ENCODE assay signal across 10 mouse cellular contexts in genomic region chr9:67036527-67037118, GRCm38 (mm10). TPM values are rescaled to one million over a fixed set of nuclear protein-coding genes. Genes with fewer than 3 reads are reported as not detected.
DNase-seq lines count a peak whose midpoint lies in the region; ATAC-seq and TF ChIP-seq lines count a peak whose summit lies in the region.
"Had no signal": no experiment of that assay in that cellular context is flagged by ENCODE, and none has a peak within 500 bp of the region (broad histone marks: within the 10 kb centered on the region; RNA-seq: fewer than 3 reads in every experiment).

No protein-coding gene starts in this region.

- no peaks in the 10 kb centered on the region for H3K27me3 ChIP-seq in liver, adult 2 months (ENCODE audit: control insufficient read depth, insufficient read depth, low read length)
- H3K27me3 ChIP-seq in heart, embryonic 15.5 days: no peaks in the 10 kb centered on the region

- H3K9me3 ChIP-seq in heart, embryonic 15.5 days (replicated peaks): no peaks in the 10 kb centered on the region

- no peak for TF ChIP-seq POLR2A in liver, adult 2 months (IDR thresholded peaks at IDR 0.05; ENCODE audit: extremely low read depth, insufficient read depth, low read length)

- no peak for TF ChIP-seq CTCF in liver, adult 2 months (IDR thresholded peaks at IDR 0.05; ENCODE audit: low read depth, low read length)

- H3K9ac ChIP-seq in liver, adult 2 months (ENCODE audit: low read depth, low read length): no peak overlapping the region
- no peak overlapping the region for H3K9ac ChIP-seq in heart, embryonic 15.5 days

- H3K4me1 ChIP-seq in liver, adult 2 months (ENCODE audit: control insufficient read depth, insufficient read depth, low read length): peaks cover 11% of the 10 kb centered on the region
- peaks cover 52% of the 10 kb centered on the region for H3K4me1 ChIP-seq in heart, embryonic 15.5 days (replicated peaks)

- peak; percentile 68 for DNase-seq in gastrocnemius, adult 18-20 months (ENCODE audit: low spot score)
- no peak for DNase-seq in gastrocnemius, postnatal 4 days (ENCODE audit: low spot score in 2 of 2)
- peak; percentile 46 for DNase-seq in liver, adult 2 months (ENCODE audit: extremely low read depth, low read depth, low spot score)
- no peak for DNase-seq in liver
- DNase-seq in lung, postnatal 25 days (ENCODE audit: low spot score): peak; percentile 81
- DNase-seq in adrenal gland, adult 8-10 months: no peak
- no peak for DNase-seq in left cerebral cortex, adult 9 months (ENCODE audit: low spot score in 2 of 2)
- DNase-seq: adrenal gland, postnatal 10 days; gastrocnemius, postnatal 25 days had no signal

- H3K27ac ChIP-seq in liver, adult 2 months (replicated peaks; ENCODE audit: insufficient read depth, low read depth, low read length): no peak overlapping the region
- H3K27ac ChIP-seq in heart, embryonic 15.5 days: peak overlapping the region; percentile 70

- ATAC-seq in heart, embryonic 15.5 days (replicated peaks; ENCODE audit: insufficient number of reproducible peaks, insufficient read depth, low FRiP score, low read depth): no peak

- H3K79me2 ChIP-seq in liver, adult 2 months (ENCODE audit: control insufficient read depth, insufficient read depth, low read length): peaks cover 23% of the 10 kb centered on the region; the same call in 1 of the 2 replicates

- 44% methylated on average over 2 of the region's 2 CpGs for WGBS in liver, adult 2 months
- WGBS in heart, embryonic 15.5 days: 40% methylated on average over 2 of the region's 2 CpGs

- H3K36me3 ChIP-seq in liver, adult 2 months (ENCODE audit: control insufficient read depth, insufficient read depth, low read length): peaks cover 37% of the 10 kb centered on the region
- H3K36me3 ChIP-seq in heart, embryonic 15.5 days: peaks cover 73% of the 10 kb centered on the region

- no peak overlapping the region for H3K4me3 ChIP-seq in liver, adult 2 months (ENCODE audit: insufficient read depth, low read depth, low read length)
- no peak overlapping the region for H3K4me3 ChIP-seq in heart, embryonic 15.5 days

- no peak overlapping the region for H3K4me2 ChIP-seq in heart, embryonic 15.5 days

RNA-seq across cellular contexts. Expression of gene Tpm1, which starts 12.6 kb away (rescaled TPM):
- over 10,000 TPM; 24,162 to 25,960 TPM for total RNA-seq in gastrocnemius, adult 18-20 months (2021)
- total RNA-seq in gastrocnemius, postnatal 4 days (2021): 1,000 to 10,000 TPM; 7,029 to 7,975 TPM
- total RNA-seq in liver, adult 2 months (2014; rRNA removed): 26.0 and 35.0 TPM in 2 replicates
- polyA plus RNA-seq in liver, adult 2 months (2012; rRNA removed): 16.1 and 17.6 TPM in 2 replicates
- polyA plus RNA-seq in heart, embryonic 15.5 days (2015; fragmentation: Nextera tagmentation; extraction: Ambion mirVana): 3,993 and 5,392 TPM in 2 replicates
- total RNA-seq in adrenal gland, adult 8-10 months (2022): 100 to 1,000 TPM; 153 to 277 (median 212) TPM

Comparison
In these comparisons a context has a peak if more than half of its experiments do, and no peak if none do; other contexts are left out.
1. DNase-seq: peak in gastrocnemius, adult 18-20 months (single experiment), liver, adult 2 months (single experiment) and lung, postnatal 25 days (single experiment); none in gastrocnemius, postnatal 4 days (0 of 2), liver (single experiment), adrenal gland, adult 8-10 months (single experiment) and left cerebral cortex, adult 9 months (0 of 2).
2. RNA of gene Tpm1, which starts 12.6 kb away (total RNA-seq): 24,162 to 25,960 TPM in gastrocnemius, adult 18-20 months and 7,029 to 7,975 TPM in gastrocnemius, postnatal 4 days; 153 to 277 TPM in adrenal gland, adult 8-10 months and 26.0 to 35.0 TPM in liver, adult 2 months; every median in the first group is over 10 times any median in the second.